Mouse (Mus musculus) thymus, adult 2 months (tissue): Measurements from ENCODE around the gene Yjefn3.

Experiments used
- CTCF ChIP-seq: fragments of 200-500 bp; IDR thresholded peaks from 2 replicates; pipeline ENCODE4 v1.5.1; 2012; ENCODE audit warnings: mild to moderate bottlenecking, control low read depth, low read length, moderate library complexity, borderline replicate concordance; ENCODE audit not compliant: control insufficient read depth, poor library complexity, insufficient read depth; ENCODE audit errors: extremely low read depth
- POLR2A ChIP-seq: fragments of 200-500 bp; IDR thresholded peaks from 2 replicates; pipeline ENCODE4 v1.6.1; 2012; ENCODE audit warnings: mild to moderate bottlenecking, low read length, control low read depth, moderate library complexity; ENCODE audit not compliant: control insufficient read depth, poor library complexity, insufficient read depth; ENCODE audit errors: extremely low read depth

DNA sequence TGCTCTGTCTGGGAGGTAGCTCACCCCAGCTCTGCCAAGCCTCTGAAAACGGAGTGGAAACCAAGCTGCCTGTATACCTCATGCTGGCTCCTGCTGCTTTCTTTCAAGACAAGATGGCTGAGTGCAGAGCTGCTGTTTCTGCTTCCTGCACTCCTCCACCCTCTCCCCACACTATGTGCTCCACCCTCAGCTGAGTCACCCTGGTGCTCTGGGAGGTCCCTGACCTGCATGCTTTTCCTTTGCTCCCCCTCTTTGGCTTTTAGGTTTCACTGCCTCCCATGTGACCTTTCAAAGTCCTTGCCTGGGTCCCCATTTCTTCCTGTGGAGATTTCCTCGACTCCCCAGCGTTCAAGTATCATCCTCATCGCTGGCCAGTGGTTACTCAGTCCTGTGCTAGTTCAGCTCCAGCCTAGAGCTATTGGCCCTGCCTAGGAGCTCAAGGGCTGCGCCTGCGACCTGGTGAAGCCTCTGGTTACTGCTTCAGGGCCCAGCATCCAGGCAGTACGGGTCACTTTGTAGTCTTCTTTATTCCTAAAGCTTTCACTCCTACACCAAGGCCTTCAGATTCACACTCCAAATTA lies 51.5 kb downstream of the Yjefn3 start:
- TF ChIP-seq CTCF (no peak), POLR2A (no peak)
